Mouse (Mus musculus) cortical plate, adult 2 months (tissue): ENCODE results near the gene Hdhd3.

ENCODE experiments used
- CTCF ChIP-seq: fragments of 200-500 bp; IDR thresholded peaks from 2 replicates; pipeline ENCODE4 v1.5.1; 2011; ENCODE audit warnings: mild to moderate bottlenecking, control low read depth, low read length; ENCODE audit not compliant: insufficient read depth; ENCODE audit errors: extremely low read depth
- POLR2A ChIP-seq: fragments of 200-500 bp; IDR thresholded peaks from 2 replicates; pipeline ENCODE4 v1.6.1; 2011; ENCODE audit warnings: mild to moderate bottlenecking, low read length, control low read depth; ENCODE audit not compliant: insufficient read depth; ENCODE audit errors: extremely low read depth

GRCm38 (mm10) chr4:62509946-62510345 lies 6.7 kb upstream of the Hdhd3 start:
- no peak for TF ChIP-seq POLR2A
- TF ChIP-seq CTCF: no peak
